Mouse (Mus musculus): Measurements from ENCODE around the gene Plcxd1. TPM values are rescaled to one million over a fixed set of nuclear protein-coding genes. Genes with fewer than 3 reads are reported as not detected.

The Plcxd1 gene
- polyA plus RNA-seq, 1 experiment from 2014 or later = 12.8 TPM

DNA sequence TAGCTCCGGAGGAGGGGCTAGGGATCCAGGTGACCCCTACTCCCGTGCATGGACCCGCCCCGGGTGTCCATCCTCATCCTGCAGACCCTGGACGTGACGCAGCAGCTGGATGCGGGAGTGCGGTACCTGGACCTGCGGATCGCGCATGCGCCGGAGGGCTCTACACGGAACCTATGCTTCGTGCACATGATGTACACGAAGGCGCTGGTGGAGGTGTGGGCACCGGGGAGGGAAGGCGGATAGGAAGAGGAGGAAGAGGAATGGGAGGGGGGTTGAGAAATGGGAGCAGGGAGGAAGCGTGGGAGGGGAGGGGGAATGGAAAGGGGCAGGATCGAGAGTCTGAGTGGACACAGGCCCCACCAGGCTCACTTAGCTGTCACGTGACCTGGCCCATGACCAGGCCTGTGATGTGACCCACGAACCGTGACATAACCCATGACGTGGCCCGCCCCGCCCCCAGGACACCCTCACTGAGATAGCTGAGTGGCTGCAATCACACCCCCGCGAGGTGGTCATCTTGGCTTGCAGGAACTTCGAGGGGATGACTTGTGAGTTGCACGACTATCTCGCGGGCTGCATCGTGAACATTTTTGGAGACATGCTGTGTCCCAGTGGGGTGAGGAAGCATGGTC is 2.1 kb downstream of the Plcxd1 start:
- Histone ChIP-seq H3K27me3 (ENCODE audit: control insufficient read depth, insufficient read depth, low read length) (no peaks in the 10 kb centered on the region), H3K36me3 (ENCODE audit: control insufficient read depth, insufficient read depth, low read length) (peaks cover 30% of the 10 kb centered on the region), H3K4me3 (ENCODE audit: low read depth, low read length) (peak overlapping the region; percentile 27), H3K9me3 (ENCODE audit: control insufficient read depth, low read length) (0 out of 2 replicates have a peak, but pooled peaks cover 4% of the 10 kb centered on the region), H3K27ac (replicated peaks) (no peak overlapping the region), H3K4me2 (replicated peaks; ENCODE audit: low read depth) (peak overlapping the region; percentile 59), H3K4me1 (replicated peaks; ENCODE audit: control insufficient read depth, insufficient read depth) (peaks cover 7% of the 10 kb centered on the region), H3K9ac (ENCODE audit: low read length) (no peak overlapping the region; the same call in 1 of the 2 replicates)
- TF ChIP-seq EP300 (optimal IDR thresholded peaks at IDR 0.05) (no peak), CTCF (IDR thresholded peaks at IDR 0.05; ENCODE audit: low read depth) (no peak)
- WGBS = 16% methylated on average over 33 of the region's 34 CpGs
- peak; percentile 19; the same call in 1 of the 2 replicates for ATAC-seq (ENCODE audit: low FRiP score, low TSS enrichment)
- peak; percentile 51 for DNase-seq (ENCODE audit: low spot score)

DNA sequence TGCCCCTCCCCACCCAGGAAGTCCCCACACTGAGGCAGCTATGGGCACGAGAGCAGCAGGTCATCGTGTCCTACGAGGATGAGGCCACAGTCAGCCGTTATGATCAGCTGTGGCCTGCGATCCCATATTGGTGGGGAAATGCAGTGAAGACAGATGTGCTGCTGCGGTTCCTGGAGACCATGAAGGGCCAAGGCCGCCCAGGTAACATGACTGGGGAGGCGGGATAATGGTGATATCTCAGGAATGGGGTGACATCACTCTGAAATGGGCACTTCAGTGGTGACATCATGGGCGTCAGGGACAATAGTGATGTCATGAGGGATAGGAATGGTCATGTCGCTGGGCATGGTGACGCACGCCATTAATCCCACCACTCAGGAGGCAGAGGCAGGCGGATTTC is 2.7 kb downstream of the Plcxd1 start:
- H3K9me3 ChIP-seq (ENCODE audit: control insufficient read depth, low read length) = 0 out of 2 replicates have a peak, but pooled peaks cover 4% of the 10 kb centered on the region
- H3K9ac ChIP-seq (ENCODE audit: low read length) = no peak overlapping the region
- no peak overlapping the region for H3K27ac ChIP-seq (replicated peaks)
- WGBS = 88% methylated on average over 13 of the region's 13 CpGs
- H3K4me3 ChIP-seq (ENCODE audit: low read depth, low read length) = no peak overlapping the region
- no peaks in the 10 kb centered on the region for H3K27me3 ChIP-seq (ENCODE audit: control insufficient read depth, insufficient read depth, low read length)
- DNase-seq (ENCODE audit: low spot score) = no peak
- H3K4me2 ChIP-seq (replicated peaks; ENCODE audit: low read depth) = no peak overlapping the region; the same call in 1 of the 2 replicates
- TF ChIP-seq EP300 (optimal IDR thresholded peaks at IDR 0.05) (no peak), CTCF (IDR thresholded peaks at IDR 0.05; ENCODE audit: low read depth) (no peak)
- peaks cover 30% of the 10 kb centered on the region for H3K36me3 ChIP-seq (ENCODE audit: control insufficient read depth, insufficient read depth, low read length)
- ATAC-seq (ENCODE audit: low FRiP score, low TSS enrichment) = no peak
- peaks cover 7% of the 10 kb centered on the region for H3K4me1 ChIP-seq (replicated peaks; ENCODE audit: control insufficient read depth, insufficient read depth)

DNA sequence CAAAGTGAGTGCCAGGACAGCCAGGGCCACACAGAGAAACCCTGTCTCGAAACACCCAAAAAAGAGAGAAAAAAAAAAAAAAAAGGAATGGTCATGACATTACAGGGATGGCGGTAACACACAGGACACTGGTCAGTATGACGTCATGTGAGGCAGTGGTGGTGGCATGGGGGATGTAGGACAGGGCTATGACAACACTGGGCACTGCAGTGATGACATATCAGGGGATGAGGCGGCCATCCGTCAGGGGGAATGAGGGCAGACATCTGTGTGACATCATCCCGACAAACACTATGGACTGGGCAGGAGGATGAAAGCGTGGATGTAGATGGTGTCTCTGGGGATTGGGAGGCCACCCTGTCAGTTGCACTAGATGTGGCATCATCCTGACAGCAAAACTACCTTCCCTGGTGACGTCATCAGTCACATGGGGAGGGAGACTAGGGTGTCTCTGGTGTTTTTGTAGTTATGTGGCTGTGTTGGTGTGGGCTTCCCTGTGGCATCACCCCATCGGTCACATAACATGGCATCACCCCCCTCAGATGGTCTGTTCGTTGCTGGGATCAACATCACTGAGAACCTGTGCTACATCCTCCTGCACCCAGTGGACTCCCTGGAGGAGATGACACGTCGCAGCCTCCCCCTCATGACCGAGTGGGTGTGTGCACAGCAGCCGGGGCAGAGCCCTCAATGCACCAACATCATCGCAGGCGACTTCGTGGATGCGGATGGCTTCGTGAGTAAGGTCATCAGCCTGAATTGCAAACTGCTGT is 3.3 kb downstream of the Plcxd1 start:
- ATAC-seq (ENCODE audit: low FRiP score, low TSS enrichment) (no peak), DNase-seq (ENCODE audit: low spot score) (no peak)
- no peak overlapping the region for H3K4me3 ChIP-seq (ENCODE audit: low read depth, low read length)
- no peak for TF ChIP-seq CTCF (IDR thresholded peaks at IDR 0.05; ENCODE audit: low read depth)
- no peak for TF ChIP-seq EP300 (optimal IDR thresholded peaks at IDR 0.05)
- H3K27me3 ChIP-seq (ENCODE audit: control insufficient read depth, insufficient read depth, low read length) = no peaks in the 10 kb centered on the region
- no peak overlapping the region for H3K27ac ChIP-seq (replicated peaks)
- peaks cover 7% of the 10 kb centered on the region for H3K4me1 ChIP-seq (replicated peaks; ENCODE audit: control insufficient read depth, insufficient read depth)
- no peak overlapping the region for H3K4me2 ChIP-seq (replicated peaks; ENCODE audit: low read depth)
- 0 out of 2 replicates have a peak, but pooled peaks cover 4% of the 10 kb centered on the region for H3K9me3 ChIP-seq (ENCODE audit: control insufficient read depth, low read length)
- no peak overlapping the region for H3K9ac ChIP-seq (ENCODE audit: low read length)
- peaks cover 30% of the 10 kb centered on the region for H3K36me3 ChIP-seq (ENCODE audit: control insufficient read depth, insufficient read depth, low read length)
- WGBS = 93% methylated on average over 19 of the region's 19 CpGs

DNA sequence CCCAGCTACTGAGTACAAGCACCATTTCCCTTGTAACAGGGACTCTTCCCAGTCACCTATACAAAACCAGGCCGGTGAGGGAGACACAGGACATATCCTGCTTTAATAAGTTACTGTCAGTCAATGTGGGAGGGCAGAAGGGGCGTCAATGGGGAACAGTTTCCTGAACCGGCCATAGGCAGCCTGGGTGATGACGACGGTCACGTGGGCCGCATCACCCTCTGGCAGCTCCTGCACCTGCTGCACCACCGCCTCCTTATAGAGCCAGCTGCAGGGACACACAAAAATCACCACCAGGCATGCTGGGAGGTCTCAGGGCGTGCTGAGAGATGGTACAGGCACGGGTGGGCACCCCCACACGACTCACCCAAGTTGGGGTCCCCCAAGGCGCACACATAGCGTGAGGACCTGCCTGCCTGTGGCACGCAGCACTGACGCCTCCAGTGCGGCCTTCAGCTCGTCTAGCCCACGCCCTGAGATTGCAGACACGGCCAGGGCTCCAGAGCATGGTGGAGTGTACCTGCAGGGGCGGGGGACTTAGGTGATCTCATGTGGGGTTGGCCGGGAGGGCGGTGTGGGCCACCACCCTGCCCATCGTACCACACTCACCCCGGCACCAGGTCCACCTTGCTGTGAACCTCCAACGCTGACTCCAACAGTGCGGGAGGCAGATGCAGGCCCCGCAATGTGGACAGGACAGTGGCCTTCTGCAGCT is 4.3 kb downstream of the Plcxd1 start:
- Histone ChIP-seq H3K36me3 (ENCODE audit: control insufficient read depth, insufficient read depth, low read length) (peaks cover 30% of the 10 kb centered on the region), H3K27ac (replicated peaks) (no peak overlapping the region), H3K27me3 (ENCODE audit: control insufficient read depth, insufficient read depth, low read length) (no peaks in the 10 kb centered on the region), H3K9ac (ENCODE audit: low read length) (no peak overlapping the region), H3K4me3 (ENCODE audit: low read depth, low read length) (no peak overlapping the region), H3K4me2 (replicated peaks; ENCODE audit: low read depth) (no peak overlapping the region), H3K4me1 (replicated peaks; ENCODE audit: control insufficient read depth, insufficient read depth) (peaks cover 7% of the 10 kb centered on the region), H3K9me3 (ENCODE audit: control insufficient read depth, low read length) (0 out of 2 replicates have a peak, but pooled peaks cover 4% of the 10 kb centered on the region)
- DNase-seq (ENCODE audit: low spot score) = peak; percentile 13
- WGBS = 93% methylated on average over 27 of the region's 27 CpGs
- TF ChIP-seq EP300 (optimal IDR thresholded peaks at IDR 0.05) (no peak), CTCF (IDR thresholded peaks at IDR 0.05; ENCODE audit: low read depth) (no peak)
- no peak for ATAC-seq (ENCODE audit: low FRiP score, low TSS enrichment)

DNA sequence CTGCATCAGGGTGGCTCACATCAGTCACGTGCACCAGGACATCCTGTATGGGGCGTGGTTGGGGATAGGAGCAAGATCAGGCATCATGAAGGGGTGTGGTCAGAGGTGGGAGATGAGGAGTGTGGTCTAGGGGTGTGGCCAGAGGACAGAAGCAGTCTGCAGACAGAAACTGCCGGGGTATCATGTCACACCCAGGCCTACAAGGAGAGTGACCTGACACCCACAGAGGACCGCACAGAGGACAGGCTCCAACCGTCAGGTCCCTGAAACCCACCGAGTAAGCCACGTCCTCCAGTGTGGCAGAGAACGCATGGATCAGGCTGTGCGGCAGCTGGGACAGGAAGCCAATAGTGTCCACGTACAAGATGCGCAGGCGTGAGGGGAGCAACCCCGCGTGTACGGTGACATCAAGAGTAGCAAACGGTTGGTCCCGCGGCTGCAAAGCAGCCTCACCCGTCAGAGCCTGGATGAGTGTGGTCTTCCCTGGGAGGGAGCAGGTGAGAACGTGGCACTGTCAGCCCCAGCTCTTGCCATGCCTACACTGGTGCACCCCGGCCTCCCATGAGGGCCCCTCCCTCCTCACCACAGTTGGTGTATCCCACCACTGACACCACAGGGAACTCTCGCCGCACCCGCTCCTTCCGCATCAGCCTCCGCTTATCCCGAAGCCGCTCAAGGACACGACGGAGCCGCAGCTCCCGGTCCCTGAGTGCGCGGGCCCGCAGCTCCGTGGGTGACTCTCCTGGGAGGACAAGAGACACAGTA is 5.0 kb downstream of the Plcxd1 start:
- Histone ChIP-seq H3K4me2 (replicated peaks; ENCODE audit: low read depth) (no peak overlapping the region), H3K4me3 (ENCODE audit: low read depth, low read length) (no peak overlapping the region), H3K4me1 (replicated peaks; ENCODE audit: control insufficient read depth, insufficient read depth) (peaks cover 7% of the 10 kb centered on the region), H3K9me3 (ENCODE audit: control insufficient read depth, low read length) (0 out of 2 replicates have a peak, but pooled peaks cover 4% of the 10 kb centered on the region), H3K27ac (replicated peaks) (no peak overlapping the region), H3K9ac (ENCODE audit: low read length) (no peak overlapping the region), H3K27me3 (ENCODE audit: control insufficient read depth, insufficient read depth, low read length) (no peaks in the 10 kb centered on the region), H3K36me3 (ENCODE audit: control insufficient read depth, insufficient read depth, low read length) (peaks cover 30% of the 10 kb centered on the region)
- WGBS = 96% methylated on average over 36 of the region's 36 CpGs
- TF ChIP-seq CTCF (IDR thresholded peaks at IDR 0.05; ENCODE audit: low read depth) = no peak
- TF ChIP-seq EP300 (optimal IDR thresholded peaks at IDR 0.05) = no peak
- ATAC-seq (ENCODE audit: low FRiP score, low TSS enrichment) = no peak
- peak; percentile 14 for DNase-seq (ENCODE audit: low spot score)
